Comparison of ENCODE assay signal across 11 mouse cellular contexts in genomic region chr17:75307070-75308011, GRCm38 (mm10).
A peak's percentile ranks its signal among the peaks of the same experiment; 100 is the strongest.
DNase-seq lines count a peak whose midpoint lies in the region; ATAC-seq and TF ChIP-seq lines count a peak whose summit lies in the region.
"Had no signal": no experiment of that assay in that cellular context is flagged by ENCODE, and none has a peak within 500 bp of the region (broad histone marks: within the 10 kb centered on the region; RNA-seq: fewer than 3 reads in every experiment).

No protein-coding gene starts in this region.

- no peak overlapping the region for H3K9ac ChIP-seq in liver, adult 2 months (ENCODE audit: low read depth, low read length)
- H3K9ac ChIP-seq in midbrain, embryonic 14.5 days (replicated peaks; ENCODE audit: low read length), result no peak overlapping the region

- H3K4me2 ChIP-seq in midbrain, embryonic 14.5 days (ENCODE audit: low read length), result no peak overlapping the region

- no peak overlapping the region for H3K4me3 ChIP-seq in liver, adult 2 months (ENCODE audit: insufficient read depth, low read depth, low read length)
- no peak overlapping the region for H3K4me3 ChIP-seq in midbrain, embryonic 14.5 days (replicated peaks; ENCODE audit: low read depth, low read length)
- H3K4me3 ChIP-seq: myocyte had no signal

- no peaks in the 10 kb centered on the region for H3K9me3 ChIP-seq in midbrain, embryonic 14.5 days (ENCODE audit: control insufficient read depth, low read length)

- H3K4me1 ChIP-seq in liver, adult 2 months (ENCODE audit: control insufficient read depth, insufficient read depth, low read length), result peaks cover 3% of the 10 kb centered on the region; the same call in 1 of the 2 replicates
- no peaks in the 10 kb centered on the region for H3K4me1 ChIP-seq in midbrain, embryonic 14.5 days (ENCODE audit: control insufficient read depth, insufficient read depth, low read length)

- WGBS in liver, adult 2 months, result 29% methylated on average over 18 of the region's 18 CpGs
- 71% methylated on average over 18 of the region's 18 CpGs for WGBS in midbrain, embryonic 14.5 days

- peak; percentile 91 for DNase-seq in liver, adult 2 months (ENCODE audit: extremely low read depth, low read depth, low spot score)
- DNase-seq in liver, result no peak
- peak; percentile 59 for DNase-seq in fibroblast of lung, adult 2 months (ENCODE audit: low read depth)
- peak; percentile 31 for DNase-seq in kidney, postnatal 10 days
- DNase-seq in midbrain, embryonic 14.5 days, result peak; percentile 29
- no peak for DNase-seq in adrenal gland, adult 18-20 months (ENCODE audit: low spot score in 2 of 2)
- DNase-seq in ovary, postnatal 14 days (ENCODE audit: low spot score), result no peak
- DNase-seq: cerebellum, postnatal 10 days; thymus, postnatal 4 days had no signal

- no peak for TF ChIP-seq CTCF in liver, adult 2 months (IDR thresholded peaks at IDR 0.05; ENCODE audit: low read depth, low read length)

- ATAC-seq in midbrain, embryonic 14.5 days (ENCODE audit: low FRiP score, low TSS enrichment), result no peak
- ATAC-seq: Patski had no signal

- no peaks in the 10 kb centered on the region for H3K79me2 ChIP-seq in liver, adult 2 months (ENCODE audit: control insufficient read depth, insufficient read depth, low read length)

- H3K27ac ChIP-seq in liver, adult 2 months (replicated peaks; ENCODE audit: insufficient read depth, low read depth, low read length), result no peak overlapping the region
- no peak overlapping the region for H3K27ac ChIP-seq in midbrain, embryonic 14.5 days (replicated peaks; ENCODE audit: low read depth, low read length)

- no peak for TF ChIP-seq POLR2A in liver, adult 2 months (IDR thresholded peaks at IDR 0.05; ENCODE audit: extremely low read depth, insufficient read depth, low read length)

- no peaks in the 10 kb centered on the region for H3K36me3 ChIP-seq in liver, adult 2 months (ENCODE audit: control insufficient read depth, insufficient read depth, low read length)
- no peaks in the 10 kb centered on the region for H3K36me3 ChIP-seq in midbrain, embryonic 14.5 days (ENCODE audit: control insufficient read depth, insufficient read depth, low read length)

- no peaks in the 10 kb centered on the region for H3K27me3 ChIP-seq in liver, adult 2 months (ENCODE audit: control insufficient read depth, insufficient read depth, low read length)
- no peaks in the 10 kb centered on the region for H3K27me3 ChIP-seq in midbrain, embryonic 14.5 days (ENCODE audit: control insufficient read depth, insufficient read depth, low read length)
- H3K27me3 ChIP-seq: Patski had no signal

Comparison
In these comparisons a context has a peak if more than half of its experiments do, and no peak if none do; other contexts are left out.
1. DNase-seq: peak in liver, adult 2 months (single experiment), fibroblast of lung, adult 2 months (single experiment), kidney, postnatal 10 days (single experiment) and midbrain, embryonic 14.5 days (single experiment); none in liver (single experiment), adrenal gland, adult 18-20 months (0 of 2) and ovary, postnatal 14 days (single experiment).